Mouse (Mus musculus) limb, embryonic 15.5 days (tissue): Measurements from ENCODE around the gene Slc8b1. TPM values are rescaled to one million over a fixed set of nuclear protein-coding genes. Genes with fewer than 3 reads are reported as not detected.
A peak's percentile ranks its signal among the peaks of the same experiment; 100 is the strongest.

Experiments
- ATAC-seq: fragments of 200-750 bp; cut with Nextera tagmentation; 2 replicates; pipeline ENCODE4 v1.8.0; 2017; ENCODE audit warnings: low read depth, moderate TSS enrichment; ENCODE audit not compliant: insufficient number of reproducible peaks, low FRiP score, low TSS enrichment
- H3K27ac ChIP-seq: fragments of 300-500 bp; sonication (generic); 2 replicates; pipeline ENCODE4 v1.5.1; 2015; ENCODE audit warnings: moderate library complexity, mild to moderate bottlenecking, inconsistent platforms
- H3K27me3 ChIP-seq: fragments of 300-500 bp; sonication (generic); 2 replicates; pipeline ENCODE4 v1.6.1; 2015; ENCODE audit warnings: inconsistent platforms
- H3K36me3 ChIP-seq: fragments of 300-500 bp; sonication (generic); 2 replicates; pipeline ENCODE4 v1.6.1; 2015; ENCODE audit warnings: inconsistent platforms
- H3K4me1 ChIP-seq: fragments of 300-500 bp; sonication (generic); 2 replicates; pipeline ENCODE4 v1.6.1; 2015; ENCODE audit warnings: inconsistent platforms
- H3K4me2 ChIP-seq: fragments of 300-500 bp; sonication (generic); 2 replicates; pipeline ENCODE4 v1.6.1; 2015; ENCODE audit warnings: mild to moderate bottlenecking, inconsistent platforms
- H3K4me3 ChIP-seq: fragments of 300-500 bp; sonication (generic); 2 replicates; pipeline ENCODE4 v1.5.1; 2015; ENCODE audit warnings: mild to moderate bottlenecking, inconsistent platforms
- H3K9ac ChIP-seq: fragments of 300-500 bp; sonication (generic); 2 replicates; pipeline ENCODE4 v1.6.1; 2015; ENCODE audit warnings: inconsistent platforms
- H3K9me3 ChIP-seq: fragments of 300-500 bp; sonication (generic); 2 replicates; pipeline ENCODE4 v1.6.1; 2016; ENCODE audit warnings: inconsistent platforms
- WGBS: fragments of 180-500 bp; shearing (Covaris S2); methylation state at CpG from one replicate; pipeline ENCODE4 v1.1.7; 2015; 5-methylcytosine and 5-hydroxymethylcytosine counted together
- polyA plus RNA-seq: library from polyadenylated mRNA; unstranded; fragments of >200 nt; fragmentation: Nextera tagmentation; extraction: Ambion mirVana; gene quantifications from 2 replicates; pipeline ENCODE4 v1.2.1, GENCODE M21; 2015

Slc8b1 gene
- polyA plus RNA-seq, 1 experiment from 2014 or later: 12.0 TPM

DNA sequence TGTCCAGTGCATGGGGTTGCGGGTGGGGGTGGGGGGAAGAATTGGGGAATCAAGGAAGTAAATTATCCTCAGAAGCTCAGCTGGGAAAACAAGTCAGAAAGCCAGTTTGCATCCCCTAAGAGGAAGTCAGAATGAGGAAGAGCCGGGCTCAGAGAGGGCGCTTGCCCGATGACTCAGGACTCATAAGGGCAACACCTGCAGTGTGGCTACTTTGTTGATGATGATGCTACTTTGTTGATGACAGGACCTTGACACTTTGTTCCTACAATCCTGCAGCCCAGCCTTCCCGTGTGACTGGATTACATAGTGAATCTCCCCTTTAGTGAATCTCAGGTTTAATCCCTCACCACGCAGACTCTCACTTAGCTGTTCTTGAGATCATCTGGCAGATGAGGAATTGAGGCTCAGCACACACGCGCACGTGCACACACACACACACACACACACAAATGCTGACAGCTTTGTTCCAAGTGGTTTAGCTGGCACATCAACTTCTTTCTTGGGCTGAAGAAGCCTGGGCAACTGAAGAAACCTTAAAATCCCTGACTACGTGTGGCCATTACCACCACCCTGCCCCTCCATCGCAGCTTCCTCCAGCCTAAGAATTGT lies 59.4 kb downstream of the Slc8b1 start:
- H3K4me1 ChIP-seq: peaks cover 72% of the 10 kb centered on the region
- H3K36me3 ChIP-seq: 0 out of 2 replicates have a peak, but pooled peaks cover 2% of the 10 kb centered on the region
- H3K9ac ChIP-seq: no peak overlapping the region
- H3K4me2 ChIP-seq: no peak overlapping the region
- H3K27ac ChIP-seq: peak overlapping the region; percentile 52
- no peak overlapping the region for H3K4me3 ChIP-seq
- no peaks in the 10 kb centered on the region for H3K27me3 ChIP-seq
- WGBS: 70% methylated on average over 11 of the region's 11 CpGs
- no peaks in the 10 kb centered on the region for H3K9me3 ChIP-seq
- no peak for ATAC-seq

DNA sequence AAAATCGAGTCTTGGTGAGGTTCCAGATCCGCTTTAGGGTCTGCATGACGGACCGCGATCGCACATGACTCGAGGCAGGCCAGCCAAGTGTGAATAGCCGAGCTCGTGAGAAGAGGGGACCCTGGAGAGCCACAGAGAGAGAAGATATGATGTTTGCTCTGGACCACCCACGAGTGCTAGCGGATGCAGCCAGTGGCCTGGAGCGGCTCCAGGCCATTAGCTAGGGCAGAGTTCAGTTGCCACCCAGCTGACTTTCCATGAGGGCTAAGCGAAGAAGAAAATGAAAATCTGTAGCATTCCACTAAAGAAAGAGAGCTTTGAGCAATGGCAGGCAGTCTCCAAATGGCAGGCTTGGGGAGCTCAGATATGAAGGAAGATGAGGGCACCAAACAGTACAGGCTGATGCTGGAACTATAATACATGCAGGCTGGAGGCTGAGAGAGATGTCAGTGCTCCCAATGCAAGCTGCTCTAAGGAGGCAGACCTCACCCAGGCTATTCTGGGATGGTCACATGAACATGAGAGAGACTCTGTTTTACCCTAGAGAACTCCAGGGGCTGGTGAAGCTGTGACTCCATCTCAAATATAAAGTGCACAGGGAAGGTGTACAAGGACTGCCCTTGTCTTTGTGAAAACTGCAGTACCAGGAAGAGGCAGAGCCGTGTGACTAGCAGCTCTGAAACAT lies 60.2 kb downstream of the Slc8b1 start:
- Histone ChIP-seq H3K4me3 (no peak overlapping the region), H3K9me3 (no peaks in the 10 kb centered on the region), H3K27ac (peak overlapping the region; percentile 52), H3K4me1 (peaks cover 64% of the 10 kb centered on the region), H3K9ac (no peak overlapping the region), H3K36me3 (0 out of 2 replicates have a peak, but pooled peaks cover 2% of the 10 kb centered on the region), H3K4me2 (no peak overlapping the region), H3K27me3 (no peaks in the 10 kb centered on the region)
- 34% methylated on average over 14 of the region's 14 CpGs for WGBS
- ATAC-seq: peak; percentile 36; the same call in 1 of the 2 replicates

DNA sequence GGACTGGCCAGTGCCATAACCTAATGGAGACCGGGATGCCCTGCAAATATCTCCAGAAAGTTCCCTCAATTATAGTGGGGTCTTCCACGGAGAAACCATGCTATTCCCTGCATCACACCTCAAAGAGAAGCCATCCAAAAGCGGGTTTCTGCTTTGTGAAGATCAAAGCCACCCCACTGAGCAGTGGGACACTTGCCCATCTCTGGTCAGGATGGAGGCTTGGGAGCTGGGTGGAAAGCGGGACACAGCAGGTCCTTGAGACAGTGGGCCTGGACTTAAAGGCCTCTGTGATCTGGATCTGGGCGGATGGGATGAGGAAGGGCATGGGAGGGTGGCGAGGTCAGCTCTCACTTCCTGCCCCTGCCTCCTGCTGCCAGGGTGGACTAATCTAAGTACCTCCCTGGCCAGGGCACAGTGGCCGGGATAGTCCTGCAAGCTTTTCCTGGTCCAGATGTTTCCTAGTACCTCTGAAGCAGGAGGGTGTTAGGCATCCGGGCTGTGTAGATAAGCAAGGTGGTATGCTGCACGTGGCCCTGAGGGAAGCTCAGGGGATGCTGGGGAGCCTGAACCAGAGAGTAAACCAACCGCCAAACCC lies 63.6 kb downstream of the Slc8b1 start:
- ATAC-seq: no peak
- no peak overlapping the region for H3K9ac ChIP-seq
- H3K4me2 ChIP-seq: no peak overlapping the region
- peaks cover 61% of the 10 kb centered on the region for H3K4me1 ChIP-seq
- H3K9me3 ChIP-seq: no peaks in the 10 kb centered on the region
- H3K27me3 ChIP-seq: no peaks in the 10 kb centered on the region
- H3K36me3 ChIP-seq: 0 out of 2 replicates have a peak, but pooled peaks cover 2% of the 10 kb centered on the region
- H3K4me3 ChIP-seq: no peak overlapping the region
- 65% methylated on average over 10 of the region's 10 CpGs for WGBS
- no peak overlapping the region for H3K27ac ChIP-seq

DNA sequence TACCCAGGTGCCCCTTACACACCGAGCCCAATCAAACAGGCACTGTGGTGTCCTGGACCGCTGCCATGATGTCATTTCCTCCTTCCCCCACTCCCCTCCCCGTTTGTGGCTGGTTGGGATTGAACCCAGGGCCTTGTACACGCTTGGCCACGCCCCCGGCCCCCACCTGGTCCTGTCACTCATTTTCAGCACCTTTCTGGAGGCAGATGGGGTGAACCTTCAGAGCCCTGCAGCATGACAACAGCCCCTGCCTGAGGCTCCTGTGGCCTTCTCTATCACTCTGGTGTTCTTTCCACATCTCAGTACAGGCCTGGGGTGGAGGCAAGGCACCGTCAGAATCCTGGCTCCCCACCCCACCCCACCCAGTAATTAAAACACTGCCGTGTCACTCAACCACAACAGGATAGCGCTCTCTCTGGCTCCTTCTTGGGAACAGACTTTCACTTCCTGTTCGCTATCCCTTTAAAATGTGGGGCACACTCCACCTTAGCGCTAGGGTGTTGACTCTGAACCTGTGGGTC lies 65.9 kb downstream of the Slc8b1 start:
- H3K9ac ChIP-seq: no peak overlapping the region
- H3K36me3 ChIP-seq: 0 out of 2 replicates have a peak, but pooled peaks cover 8% of the 10 kb centered on the region
- ATAC-seq: no peak
- H3K27me3 ChIP-seq: no peaks in the 10 kb centered on the region
- 54% methylated on average over 11 of the region's 11 CpGs for WGBS
- no peaks in the 10 kb centered on the region for H3K9me3 ChIP-seq
- H3K4me3 ChIP-seq: no peak overlapping the region
- H3K4me2 ChIP-seq: no peak overlapping the region
- peaks cover 49% of the 10 kb centered on the region for H3K4me1 ChIP-seq
- no peak overlapping the region for H3K27ac ChIP-seq

DNA sequence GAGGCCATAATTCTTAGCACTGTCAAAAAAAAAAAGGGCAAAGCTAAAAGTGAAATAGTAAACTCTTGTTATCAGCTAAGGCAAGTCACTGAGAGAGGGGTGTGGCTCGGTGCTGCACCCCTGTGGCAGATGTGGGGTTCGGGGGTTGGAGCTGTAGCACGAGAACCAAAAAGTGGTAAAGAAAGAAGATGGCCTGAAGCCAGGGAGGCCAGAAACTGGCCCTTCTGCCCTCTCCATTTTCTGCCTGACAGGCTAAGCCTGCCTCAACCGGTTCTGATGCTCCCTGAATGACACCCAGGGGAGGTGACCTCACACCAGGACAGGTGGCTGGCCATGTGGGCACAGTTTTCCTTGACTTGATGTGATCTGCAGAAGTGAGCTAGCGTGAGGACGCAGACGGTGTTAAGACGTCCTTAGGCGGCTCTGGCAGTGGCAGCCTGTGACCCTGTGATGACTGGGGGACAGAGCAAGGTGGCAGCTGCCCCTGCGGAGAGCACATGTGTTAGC lies 67.0 kb downstream of the Slc8b1 start:
- Histone ChIP-seq H3K4me2 (no peak overlapping the region), H3K9me3 (no peaks in the 10 kb centered on the region), H3K9ac (no peak overlapping the region), H3K36me3 (peaks cover 11% of the 10 kb centered on the region), H3K27ac (peak overlapping the region; percentile 79), H3K4me1 (peaks cover 46% of the 10 kb centered on the region), H3K4me3 (no peak overlapping the region), H3K27me3 (no peaks in the 10 kb centered on the region)
- WGBS: 32% methylated on average over 10 of the region's 10 CpGs
- no peak for ATAC-seq

DNA sequence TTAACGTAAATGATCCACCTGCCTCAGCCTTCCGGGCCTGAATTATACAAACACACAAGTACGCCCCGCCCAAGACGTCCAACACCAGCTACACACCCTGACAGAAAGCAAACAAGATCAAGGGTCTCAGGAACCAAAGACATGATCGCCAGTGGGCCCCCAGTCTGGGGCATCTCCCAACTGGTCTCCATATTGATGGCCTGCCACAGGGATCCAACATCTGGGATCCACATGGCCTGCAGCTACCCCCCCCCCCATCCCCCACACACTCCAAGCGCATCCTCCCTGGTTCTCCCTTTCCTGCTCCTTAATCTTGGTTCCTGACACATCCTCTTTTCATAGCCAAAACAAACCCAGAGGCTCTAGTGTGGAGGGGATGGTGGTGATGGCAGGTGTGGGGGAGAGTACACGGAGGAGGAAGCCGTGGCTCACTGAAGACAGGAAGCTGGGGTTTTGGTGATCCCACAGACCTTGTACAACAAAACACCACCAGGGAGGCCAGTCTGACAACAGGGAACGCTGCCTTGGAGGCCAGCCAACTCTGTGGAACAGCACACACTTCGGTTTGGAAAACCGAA lies 67.6 kb downstream of the Slc8b1 start:
- Histone ChIP-seq H3K9ac (no peak overlapping the region), H3K4me3 (no peak overlapping the region), H3K27me3 (no peaks in the 10 kb centered on the region), H3K36me3 (peaks cover 17% of the 10 kb centered on the region), H3K9me3 (no peaks in the 10 kb centered on the region), H3K4me1 (peaks cover 46% of the 10 kb centered on the region), H3K27ac (peak overlapping the region; percentile 79), H3K4me2 (peak overlapping the region; percentile 27; the same call in 1 of the 2 replicates)
- WGBS: 20% methylated on average over 12 of the region's 12 CpGs
- ATAC-seq: no peak

DNA sequence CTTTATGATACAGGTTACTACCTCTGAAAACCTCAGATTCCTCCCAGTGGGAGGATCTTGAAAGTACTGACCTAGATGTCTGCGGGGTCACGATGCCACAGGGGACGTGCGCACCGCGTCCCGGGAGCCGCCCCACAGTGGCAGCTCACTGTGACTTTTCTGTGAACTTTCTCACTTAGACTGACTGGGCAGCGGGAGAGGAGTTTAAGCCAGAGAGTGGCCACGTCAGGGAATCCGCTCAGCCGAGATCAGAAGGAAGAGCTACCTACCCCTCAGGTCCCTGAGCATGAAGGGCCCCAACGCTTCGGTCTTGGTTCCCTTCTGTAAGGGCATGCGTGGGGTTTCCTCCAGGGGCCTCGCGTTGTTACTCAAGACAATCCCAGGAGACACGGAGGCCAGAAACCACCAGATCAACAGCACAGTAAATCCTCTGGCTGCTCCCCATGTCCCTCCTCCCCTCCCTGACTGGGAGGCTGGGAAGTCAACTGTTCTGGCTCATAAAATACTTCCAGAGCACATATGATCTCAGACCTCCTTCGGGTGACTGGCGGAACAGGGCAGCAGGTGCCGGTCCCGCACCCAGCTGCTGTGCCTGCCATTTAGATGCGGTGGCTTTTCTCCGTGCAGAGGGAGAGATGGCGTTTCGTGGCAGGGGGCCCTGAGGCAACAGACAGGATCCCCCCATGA lies 68.4 kb downstream of the Slc8b1 start:
- no peaks in the 10 kb centered on the region for H3K27me3 ChIP-seq
- peak overlapping the region; percentile 79 for H3K27ac ChIP-seq
- H3K4me3 ChIP-seq: no peak overlapping the region
- no peaks in the 10 kb centered on the region for H3K9me3 ChIP-seq
- H3K4me1 ChIP-seq: peaks cover 46% of the 10 kb centered on the region
- peak; percentile 56; the same call in 1 of the 2 replicates for ATAC-seq
- 18% methylated on average over 26 of the region's 26 CpGs for WGBS
- no peak overlapping the region for H3K9ac ChIP-seq
- H3K4me2 ChIP-seq: peak overlapping the region; percentile 27
- H3K36me3 ChIP-seq: peaks cover 21% of the 10 kb centered on the region

DNA sequence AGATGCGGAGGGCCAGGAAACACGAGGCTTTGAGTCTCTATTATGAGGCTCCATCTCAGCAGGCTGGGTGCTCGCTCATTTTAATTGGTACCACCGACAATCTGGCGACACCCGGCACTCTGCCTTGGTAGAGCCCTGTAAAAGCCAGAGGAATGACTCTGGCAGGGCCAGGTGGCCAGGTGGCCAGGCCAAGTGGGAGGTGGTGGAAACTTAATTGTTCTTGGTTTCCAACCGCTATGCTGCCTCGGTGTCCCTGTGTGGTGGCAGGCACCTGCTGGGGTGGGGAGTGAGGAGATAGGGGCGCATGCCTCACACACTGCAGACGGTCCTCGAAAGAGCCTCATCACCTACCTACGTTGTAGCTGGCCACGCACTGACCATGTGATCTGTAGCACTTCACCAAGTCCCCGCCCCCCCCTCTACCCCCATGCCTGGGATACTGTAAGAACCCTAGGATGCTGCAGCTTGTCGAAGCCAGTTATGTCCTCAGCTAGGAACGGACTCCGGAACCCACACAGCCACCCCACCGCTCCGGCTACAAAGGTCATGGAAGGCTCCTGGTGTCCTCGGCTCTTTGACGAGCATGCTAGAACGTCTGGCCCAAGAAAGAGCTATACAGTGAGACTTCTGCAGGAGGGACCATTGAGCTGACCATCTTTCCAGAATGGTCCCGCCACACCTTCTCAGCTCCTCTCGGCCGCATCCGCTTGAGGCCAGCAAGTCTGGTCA lies 69.1 kb downstream of the Slc8b1 start:
- Histone ChIP-seq H3K36me3 (peaks cover 28% of the 10 kb centered on the region), H3K27me3 (no peaks in the 10 kb centered on the region), H3K4me2 (peak overlapping the region; percentile 27; the same call in 1 of the 2 replicates), H3K4me1 (peaks cover 52% of the 10 kb centered on the region), H3K27ac (peak overlapping the region; percentile 79; the same call in 1 of the 2 replicates), H3K4me3 (no peak overlapping the region), H3K9ac (no peak overlapping the region), H3K9me3 (no peaks in the 10 kb centered on the region)
- WGBS: 69% methylated on average over 26 of the region's 26 CpGs
- no peak for ATAC-seq

DNA sequence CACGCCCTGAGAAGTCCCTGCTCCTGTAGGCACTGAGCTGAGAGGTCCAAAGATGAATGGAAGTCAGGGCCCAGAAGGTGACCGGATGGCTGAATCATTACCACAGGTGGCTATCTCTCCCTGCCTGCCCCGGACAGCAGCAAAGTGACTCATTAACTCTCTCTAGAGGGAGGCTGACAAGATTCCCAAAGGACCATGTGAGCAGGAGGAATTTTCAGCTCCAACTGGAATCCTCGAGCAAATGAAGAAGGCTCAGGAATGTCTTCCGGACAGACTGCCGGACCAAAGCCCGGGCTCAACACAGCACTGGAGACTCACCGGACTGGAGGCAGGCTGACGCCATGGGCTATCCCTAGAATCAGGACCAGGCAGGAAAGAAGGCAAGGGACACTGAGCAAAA lies 71.0 kb downstream of the Slc8b1 start:
- Histone ChIP-seq H3K27ac (no peak overlapping the region), H3K36me3 (peaks cover 29% of the 10 kb centered on the region), H3K27me3 (no peaks in the 10 kb centered on the region), H3K4me1 (peaks cover 57% of the 10 kb centered on the region), H3K9me3 (no peaks in the 10 kb centered on the region), H3K4me2 (no peak overlapping the region), H3K4me3 (no peak overlapping the region), H3K9ac (no peak overlapping the region)
- no peak for ATAC-seq
- WGBS: 83% methylated on average over 9 of the region's 9 CpGs

DNA sequence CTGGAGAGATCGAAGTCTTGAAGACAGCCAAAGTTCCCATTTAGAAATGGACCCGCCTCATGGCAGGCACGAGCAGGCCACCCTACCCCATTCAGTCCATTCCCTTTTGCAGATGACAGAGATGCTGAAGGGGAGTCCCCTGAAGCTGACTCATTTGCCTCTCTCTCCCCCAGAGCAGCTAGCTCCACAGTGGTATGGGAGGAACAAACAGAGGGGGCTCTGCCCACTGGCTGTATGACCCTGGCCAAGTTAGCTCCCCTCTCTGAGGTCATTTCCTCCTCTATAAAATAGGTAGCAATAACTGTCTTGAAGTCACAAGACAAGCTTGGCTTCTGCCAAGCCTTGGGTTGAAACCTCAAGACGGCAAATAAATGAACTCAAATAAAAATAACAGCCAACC lies 72.5 kb downstream of the Slc8b1 start:
- H3K27ac ChIP-seq: no peak overlapping the region
- no peaks in the 10 kb centered on the region for H3K9me3 ChIP-seq
- ATAC-seq: no peak
- 73% methylated on average over 4 of the region's 4 CpGs for WGBS
- peaks cover 29% of the 10 kb centered on the region for H3K36me3 ChIP-seq
- H3K4me3 ChIP-seq: no peak overlapping the region
- no peak overlapping the region for H3K4me2 ChIP-seq
- H3K9ac ChIP-seq: no peak overlapping the region
- H3K27me3 ChIP-seq: no peaks in the 10 kb centered on the region
- peaks cover 54% of the 10 kb centered on the region for H3K4me1 ChIP-seq
